Mouse (Mus musculus): ENCODE data around the gene Iqsec1.

- TF ChIP-seq CTCF (IDR thresholded peaks at IDR 0.05; ENCODE audit: low read depth, low read length), result no peak
- no peak for TF ChIP-seq POLR2A (IDR thresholded peaks at IDR 0.05; ENCODE audit: extremely low read depth, insufficient read depth, low read length)
Measured at GRCm38 (mm10) chr6:90948097-90948496, 40.4 kb downstream of the Iqsec1 start.
